Mouse (Mus musculus) liver, embryonic 14.5 days (tissue): Measurements from ENCODE around the gene Gm3453.
"Not testable (repeated sequence)": the region's sequence is repeated elsewhere in the genome, so short reads cannot be mapped to it uniquely, and the experiment has no call there.

Source experiments
- CTCF ChIP-seq: IDR thresholded peaks from 2 replicates; pipeline ENCODE4 v1.5.1; 2016; ENCODE audit warnings: antibody characterized with exemption, low read depth, control low read depth
- EP300 ChIP-seq: IDR thresholded peaks from 2 replicates; pipeline ENCODE4 v1.6.1; 2016; ENCODE audit warnings: antibody characterized with exemption, low read depth

DNA sequence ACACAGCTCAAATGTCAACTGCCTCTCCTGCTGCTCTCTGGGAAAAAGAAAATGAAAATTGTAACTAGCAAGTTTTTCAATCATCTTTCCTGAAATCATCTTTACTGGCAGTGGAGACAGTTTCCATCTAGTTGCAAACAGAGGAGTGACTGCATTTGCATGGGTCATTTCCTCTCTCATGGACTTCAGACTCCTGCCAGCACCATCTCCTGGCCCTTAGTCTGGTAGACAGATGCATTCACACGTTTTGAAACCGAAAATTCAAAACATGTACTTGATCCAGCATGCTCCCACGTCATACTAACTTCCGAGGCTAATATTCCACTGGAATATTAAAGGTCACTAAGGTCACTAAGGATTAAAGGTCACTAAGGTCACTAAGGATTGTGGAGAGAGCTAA lies 16.5 kb downstream of the Gm3453 start:
- TF ChIP-seq CTCF, EP300: not testable (repeated sequence)
